Mouse (Mus musculus) limb, embryonic 10.5 days (tissue): Measurements from ENCODE around the gene Megf11. TPM values are rescaled to one million over a fixed set of nuclear protein-coding genes. Genes with fewer than 3 reads are reported as not detected.

Source experiments
- DNase-seq: peaks from one replicate; pipeline ENCODE4 v3.0.0-alpha.2; 2017; ENCODE audit warnings: low spot score
- H3K27ac ChIP-seq: fragments of 300-500 bp; sonication (generic); 2 replicates; pipeline ENCODE4 v1.5.1; 2016; ENCODE audit warnings: mild to moderate bottlenecking
- H3K27me3 ChIP-seq: fragments of 300-500 bp; sonication (generic); 2 replicates; pipeline ENCODE4 v1.6.1; 2016; ENCODE audit warnings: low read depth, mild to moderate bottlenecking; ENCODE audit not compliant: poor library complexity, severe bottlenecking
- H3K36me3 ChIP-seq: fragments of 300-500 bp; sonication (generic); 2 replicates; pipeline ENCODE4 v1.6.1; 2016; ENCODE audit warnings: mild to moderate bottlenecking, moderate library complexity
- H3K4me1 ChIP-seq: fragments of 300-500 bp; sonication (generic); 2 replicates; pipeline ENCODE4 v1.6.1; 2016
- H3K4me3 ChIP-seq: fragments of 300-500 bp; sonication (generic); 2 replicates; pipeline ENCODE4 v1.5.1; 2016; ENCODE audit warnings: mild to moderate bottlenecking, moderate library complexity
- H3K9me3 ChIP-seq: fragments of 300-500 bp; sonication (generic); replicated peaks from 2 replicates; pipeline ENCODE4 v1.6.1; 2016; ENCODE audit warnings: mild to moderate bottlenecking
- WGBS: fragments of 180-500 bp; shearing (Covaris S2); methylation state at CpG from one replicate; pipeline ENCODE4 v1.1.7; 2016; 5-methylcytosine and 5-hydroxymethylcytosine counted together
- polyA plus RNA-seq: library from polyadenylated mRNA; unstranded; fragments of >200 nt; fragmentation: Nextera tagmentation; extraction: Ambion mirVana; gene quantifications from 2 replicates; pipeline ENCODE4 v1.2.1, GENCODE M21; 2016

Gene Megf11
- polyA plus RNA-seq, 1 experiment from 2014 or later: 1.7 TPM

DNA sequence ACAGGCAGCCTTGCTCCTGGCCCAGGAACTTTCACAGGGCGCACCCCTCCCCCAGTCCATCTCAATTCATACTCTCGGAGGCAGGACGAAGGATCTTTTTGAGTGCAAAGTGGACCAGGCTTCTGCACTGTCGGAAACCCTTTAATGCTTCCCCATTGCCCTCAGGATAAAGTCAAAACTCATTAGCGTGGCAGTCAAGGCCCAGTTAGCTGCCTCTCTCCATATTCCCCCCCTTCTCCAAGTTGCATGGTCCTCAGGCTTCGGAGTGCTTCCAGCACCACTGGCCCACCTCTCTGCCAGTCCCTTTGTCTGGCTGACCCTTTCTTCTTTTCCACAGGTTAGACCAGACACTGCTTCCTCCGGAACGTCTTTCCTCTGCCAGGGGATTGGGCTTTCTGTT is 16.7 kb downstream of the Megf11 start:
- Histone ChIP-seq H3K4me3 (no peak overlapping the region), H3K27me3 (peaks cover 44% of the 10 kb centered on the region), H3K4me1 (peaks cover 36% of the 10 kb centered on the region), H3K27ac (0 out of 2 replicates have a peak overlapping the region, but pooled peaks have one; percentile 2), H3K36me3 (no peaks in the 10 kb centered on the region), H3K9me3 (no peaks in the 10 kb centered on the region)
- DNase-seq: no peak
- WGBS: 72% methylated on average over 8 of the region's 8 CpGs

DNA sequence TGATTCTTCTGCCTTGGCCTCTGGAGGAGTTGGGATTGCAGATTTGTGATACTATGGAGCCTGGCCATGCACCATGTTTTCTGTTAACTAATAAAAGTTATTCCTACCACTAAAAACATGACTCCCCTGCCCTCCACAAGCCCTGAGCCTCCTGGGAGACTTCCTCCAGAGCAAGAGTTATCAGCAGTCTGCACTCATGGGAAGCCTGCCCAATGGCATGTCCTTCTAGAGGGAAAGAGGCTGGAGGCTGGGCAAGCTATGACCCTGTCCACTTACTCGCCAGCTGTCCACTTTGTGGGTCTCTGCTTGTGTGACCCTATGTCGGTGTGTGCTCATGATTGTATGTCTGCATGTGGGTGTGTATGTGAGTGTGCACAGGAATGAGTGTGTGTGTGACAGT is 21.4 kb downstream of the Megf11 start:
- Histone ChIP-seq H3K27ac (no peak overlapping the region), H3K36me3 (no peaks in the 10 kb centered on the region), H3K27me3 (peaks cover 22% of the 10 kb centered on the region), H3K9me3 (no peaks in the 10 kb centered on the region), H3K4me3 (no peak overlapping the region), H3K4me1 (peaks cover 55% of the 10 kb centered on the region)
- 70% methylated on average over 2 of the region's 2 CpGs for WGBS
- DNase-seq: no peak

DNA sequence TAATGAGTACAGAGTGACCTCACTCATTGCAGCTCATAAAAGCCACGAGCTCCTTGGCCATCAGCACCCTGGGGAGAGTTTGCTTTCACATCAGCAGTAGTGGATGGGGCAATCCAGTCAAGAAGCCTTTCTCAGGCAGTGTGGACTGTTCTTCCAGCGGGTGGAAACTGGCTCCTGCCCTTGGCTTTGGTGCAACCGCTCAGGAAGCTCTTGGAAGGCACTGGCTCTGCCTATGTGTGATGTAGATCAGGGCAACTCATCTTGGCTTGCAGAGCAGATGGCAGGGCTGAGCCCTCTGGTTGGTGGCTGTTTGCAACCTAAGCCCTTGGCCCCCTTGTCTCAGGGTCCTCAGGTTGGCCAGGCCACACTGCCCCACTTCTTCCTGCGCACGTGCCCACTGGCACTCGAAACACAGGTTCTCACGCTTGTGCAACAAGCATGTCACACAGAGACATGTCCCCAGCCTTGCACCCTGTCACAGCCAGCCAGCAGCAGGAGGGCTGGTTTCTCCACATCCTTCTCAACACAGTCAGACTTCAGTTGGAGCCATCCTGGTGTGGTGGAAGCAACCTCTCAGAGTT is 22.1 kb downstream of the Megf11 start:
- H3K27ac ChIP-seq: 0 out of 2 replicates have a peak overlapping the region, but pooled peaks have one; percentile 27
- H3K27me3 ChIP-seq: peaks cover 15% of the 10 kb centered on the region
- no peak for DNase-seq
- H3K4me3 ChIP-seq: no peak overlapping the region
- no peaks in the 10 kb centered on the region for H3K9me3 ChIP-seq
- H3K36me3 ChIP-seq: no peaks in the 10 kb centered on the region
- WGBS: 80% methylated on average over 7 of the region's 7 CpGs
- peaks cover 48% of the 10 kb centered on the region for H3K4me1 ChIP-seq

DNA sequence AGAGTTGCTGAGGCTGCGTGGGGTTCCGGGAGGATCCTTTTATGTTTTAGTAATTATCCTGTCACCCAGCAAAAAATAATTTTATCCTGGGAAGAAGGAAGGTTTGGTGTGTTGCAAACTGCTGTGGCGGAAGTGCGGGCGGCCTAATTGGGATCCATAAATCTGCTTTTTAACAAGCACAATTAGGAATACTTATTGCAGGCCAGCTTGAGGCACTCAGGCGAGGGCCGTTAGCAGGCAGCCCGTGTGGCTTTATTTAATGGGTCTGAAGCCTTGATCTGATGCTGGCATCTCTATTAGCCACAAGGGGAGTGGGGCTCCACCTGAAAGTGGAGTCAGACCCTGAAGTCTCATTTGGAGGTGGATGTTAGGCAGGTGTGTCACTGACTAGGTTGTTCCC is 23.4 kb downstream of the Megf11 start:
- Histone ChIP-seq H3K36me3 (no peaks in the 10 kb centered on the region), H3K9me3 (no peaks in the 10 kb centered on the region), H3K27me3 (peaks cover 13% of the 10 kb centered on the region; the same call in 1 of the 2 replicates), H3K4me1 (peaks cover 41% of the 10 kb centered on the region), H3K4me3 (no peak overlapping the region), H3K27ac (0 out of 2 replicates have a peak overlapping the region, but pooled peaks have one; percentile 57)
- 25% methylated on average over 8 of the region's 8 CpGs for WGBS
- DNase-seq: peak; percentile 60

DNA sequence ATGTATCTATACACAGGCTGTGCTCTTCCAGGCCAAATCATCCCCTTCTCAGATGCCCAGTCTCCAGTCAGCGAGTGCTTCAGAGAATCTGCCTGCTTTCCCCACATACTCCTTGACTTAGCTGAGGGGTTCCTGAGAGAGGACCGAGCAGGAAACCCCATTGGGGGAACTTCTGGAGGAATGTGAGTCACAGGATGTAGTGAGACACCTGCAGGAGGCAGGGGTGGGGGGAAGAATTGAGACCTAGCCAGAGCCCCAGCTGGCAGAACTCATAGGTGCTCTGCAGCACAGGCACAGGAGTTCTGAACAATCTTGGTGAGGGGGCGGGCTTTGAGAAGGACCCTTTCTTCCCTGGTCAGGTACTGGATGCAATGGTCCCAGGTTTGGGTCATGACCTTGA is 35.0 kb downstream of the Megf11 start:
- H3K36me3 ChIP-seq: no peaks in the 10 kb centered on the region
- no peaks in the 10 kb centered on the region for H3K9me3 ChIP-seq
- 0 out of 2 replicates have a peak, but pooled peaks cover 9% of the 10 kb centered on the region for H3K27me3 ChIP-seq
- DNase-seq: no peak
- peaks cover 5% of the 10 kb centered on the region for H3K4me1 ChIP-seq
- H3K27ac ChIP-seq: no peak overlapping the region
- no peak overlapping the region for H3K4me3 ChIP-seq
- WGBS: 86% methylated on average over 3 of the region's 3 CpGs

DNA sequence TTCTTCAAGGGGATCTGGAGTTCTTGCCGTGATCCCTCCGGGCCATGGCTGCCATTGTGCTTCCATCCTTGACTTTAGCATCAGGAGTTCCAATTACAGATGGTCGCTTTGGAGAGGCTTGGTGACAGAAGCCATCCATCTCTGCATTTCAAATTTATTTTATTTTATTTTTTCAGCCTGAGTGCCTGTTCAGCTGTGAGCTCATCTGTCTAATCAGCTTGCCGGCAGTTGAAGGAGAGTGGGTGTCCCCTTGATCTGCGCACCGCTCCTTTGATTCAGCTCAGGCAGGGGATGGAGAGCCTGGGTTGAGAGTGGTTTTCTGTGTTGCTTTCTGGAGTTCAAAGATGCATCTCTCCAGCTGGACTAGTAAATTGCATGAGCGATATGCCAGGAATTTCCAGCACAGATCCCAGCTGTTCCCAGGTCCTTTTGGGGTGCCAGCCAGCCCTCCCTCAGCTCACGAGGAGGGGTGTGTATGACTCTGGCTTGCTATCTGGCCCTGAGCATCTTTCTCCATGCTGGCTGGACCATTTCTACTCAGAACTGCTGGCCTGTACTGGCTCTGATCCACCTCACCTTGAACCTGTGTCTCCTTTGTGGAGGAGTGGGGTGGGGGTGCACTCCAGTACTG is 36.7 kb downstream of the Megf11 start:
- 85% methylated on average over 8 of the region's 8 CpGs for WGBS
- peaks cover 5% of the 10 kb centered on the region for H3K4me1 ChIP-seq
- no peaks in the 10 kb centered on the region for H3K36me3 ChIP-seq
- H3K27ac ChIP-seq: no peak overlapping the region
- H3K27me3 ChIP-seq: 0 out of 2 replicates have a peak, but pooled peaks cover 9% of the 10 kb centered on the region
- DNase-seq: no peak
- H3K4me3 ChIP-seq: no peak overlapping the region
- no peaks in the 10 kb centered on the region for H3K9me3 ChIP-seq

GRCm38 (mm10) chr9:64423912-64424311 is 38.5 kb downstream of the Megf11 start:
- 0 out of 2 replicates have a peak, but pooled peaks cover 9% of the 10 kb centered on the region for H3K27me3 ChIP-seq
- H3K4me3 ChIP-seq: no peak overlapping the region
- H3K9me3 ChIP-seq: no peaks in the 10 kb centered on the region
- H3K36me3 ChIP-seq: no peaks in the 10 kb centered on the region
- DNase-seq: no peak
- 92% methylated on average over 1 of the region's 1 CpGs for WGBS
- H3K4me1 ChIP-seq: no peaks in the 10 kb centered on the region
- H3K27ac ChIP-seq: no peak overlapping the region

DNA sequence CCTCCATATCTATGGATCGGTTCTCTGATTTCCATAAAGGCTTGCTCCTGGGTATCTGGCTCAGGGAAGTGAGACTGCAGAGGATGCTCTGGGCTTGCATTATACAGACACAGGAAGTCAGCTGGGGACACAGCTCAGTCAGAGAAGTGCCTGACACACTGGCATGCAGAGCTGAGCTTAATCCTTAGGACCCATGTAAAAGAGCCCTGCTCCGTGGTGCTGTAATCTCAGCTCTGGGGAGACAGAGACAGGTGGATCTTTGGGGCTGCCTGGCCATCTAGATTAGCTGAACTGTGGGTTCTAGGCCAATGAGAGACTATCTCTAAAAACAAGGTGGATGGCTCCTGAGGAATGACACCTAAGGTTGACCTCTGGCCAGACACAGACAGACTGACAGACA is 50.7 kb downstream of the Megf11 start:
- H3K9me3 ChIP-seq: no peaks in the 10 kb centered on the region
- no peak overlapping the region for H3K27ac ChIP-seq
- 76% methylated on average over 2 of the region's 2 CpGs for WGBS
- H3K36me3 ChIP-seq: no peaks in the 10 kb centered on the region
- H3K4me3 ChIP-seq: no peak overlapping the region
- no peak for DNase-seq
- H3K27me3 ChIP-seq: no peaks in the 10 kb centered on the region
- no peaks in the 10 kb centered on the region; the same call in 1 of the 2 replicates for H3K4me1 ChIP-seq

DNA sequence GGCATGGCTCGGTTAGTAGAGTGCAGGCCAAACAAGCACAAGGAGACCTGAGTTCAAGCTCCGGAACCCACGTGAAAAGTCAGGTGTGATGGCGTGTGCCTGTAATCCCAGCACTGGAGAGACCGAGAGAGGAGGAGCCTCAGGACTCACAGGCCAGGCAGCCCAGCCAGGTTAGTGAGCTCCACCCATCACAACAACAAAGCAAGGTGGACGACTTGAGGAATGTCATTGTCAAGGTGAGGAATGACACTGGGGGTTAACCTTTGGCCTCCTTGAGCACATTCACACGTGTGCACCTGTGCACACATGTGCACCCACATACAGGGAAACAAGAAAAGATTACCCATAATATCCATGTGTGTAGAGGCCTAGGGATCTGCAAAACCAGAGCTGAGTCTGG is 54.7 kb downstream of the Megf11 start:
- DNase-seq: no peak
- no peaks in the 10 kb centered on the region for H3K36me3 ChIP-seq
- H3K27ac ChIP-seq: no peak overlapping the region
- no peaks in the 10 kb centered on the region for H3K9me3 ChIP-seq
- H3K4me3 ChIP-seq: no peak overlapping the region
- WGBS: 84% methylated on average over 7 of the region's 7 CpGs
- H3K27me3 ChIP-seq: peaks cover 6% of the 10 kb centered on the region; the same call in 1 of the 2 replicates
- no peaks in the 10 kb centered on the region; the same call in 1 of the 2 replicates for H3K4me1 ChIP-seq

GRCm38 (mm10) chr9:64445981-64446380 is 60.6 kb downstream of the Megf11 start:
- Histone ChIP-seq H3K9me3 (no peaks in the 10 kb centered on the region), H3K4me3 (no peak overlapping the region), H3K4me1 (peaks cover 15% of the 10 kb centered on the region), H3K27ac (no peak overlapping the region), H3K36me3 (no peaks in the 10 kb centered on the region), H3K27me3 (peaks cover 15% of the 10 kb centered on the region; the same call in 1 of the 2 replicates)
- no peak for DNase-seq
- WGBS: 89% methylated on average over 1 of the region's 1 CpGs

GRCm38 (mm10) chr9:64447070-64447469 is 61.6 kb downstream of the Megf11 start:
- WGBS: 37% methylated on average over 6 of the region's 6 CpGs
- Histone ChIP-seq H3K9me3 (no peaks in the 10 kb centered on the region), H3K4me1 (peaks cover 15% of the 10 kb centered on the region), H3K27me3 (peaks cover 15% of the 10 kb centered on the region; the same call in 1 of the 2 replicates), H3K4me3 (no peak overlapping the region), H3K36me3 (no peaks in the 10 kb centered on the region), H3K27ac (peak overlapping the region; percentile 2)
- no peak for DNase-seq

DNA sequence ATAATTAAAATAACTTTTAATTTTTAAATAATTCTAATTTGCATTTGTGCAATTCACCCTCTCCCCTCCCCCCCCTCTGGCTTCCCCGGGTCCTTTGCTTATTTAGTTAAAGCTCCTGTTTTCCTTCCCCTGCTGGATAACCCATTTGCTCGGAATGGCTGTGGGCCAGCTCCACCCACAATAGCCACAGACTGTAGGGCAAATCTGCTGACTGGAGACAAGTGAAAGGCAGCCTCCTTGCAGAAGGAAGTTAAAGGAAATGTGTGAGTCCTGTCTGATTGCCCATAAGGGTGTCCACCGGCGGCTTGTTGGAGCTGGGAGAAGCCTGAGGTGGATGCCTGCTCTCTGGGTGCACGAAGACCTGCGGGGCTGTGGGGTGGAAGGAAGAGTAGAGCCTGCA is 62.1 kb downstream of the Megf11 start:
- Histone ChIP-seq H3K9me3 (no peaks in the 10 kb centered on the region), H3K27me3 (peaks cover 15% of the 10 kb centered on the region; the same call in 1 of the 2 replicates), H3K36me3 (no peaks in the 10 kb centered on the region), H3K4me1 (peaks cover 15% of the 10 kb centered on the region), H3K4me3 (no peak overlapping the region), H3K27ac (peak overlapping the region; percentile 66)
- no peak for DNase-seq
- 46% methylated on average over 6 of the region's 6 CpGs for WGBS

GRCm38 (mm10) chr9:64452769-64453168 is 67.3 kb downstream of the Megf11 start:
- WGBS: 69% methylated on average over 5 of the region's 5 CpGs
- H3K4me1 ChIP-seq: peaks cover 32% of the 10 kb centered on the region
- DNase-seq: no peak
- no peaks in the 10 kb centered on the region for H3K36me3 ChIP-seq
- H3K27me3 ChIP-seq: peaks cover 9% of the 10 kb centered on the region; the same call in 1 of the 2 replicates
- H3K9me3 ChIP-seq: no peaks in the 10 kb centered on the region
- no peak overlapping the region for H3K4me3 ChIP-seq
- no peak overlapping the region for H3K27ac ChIP-seq
